Mouse (Mus musculus): Measurements from ENCODE around the gene Prdx1. TPM values are rescaled to one million over a fixed set of nuclear protein-coding genes. Genes with fewer than 3 reads are reported as not detected.

The Prdx1 gene
- polyA plus RNA-seq, 1 experiment = 99.5 TPM

DNA sequence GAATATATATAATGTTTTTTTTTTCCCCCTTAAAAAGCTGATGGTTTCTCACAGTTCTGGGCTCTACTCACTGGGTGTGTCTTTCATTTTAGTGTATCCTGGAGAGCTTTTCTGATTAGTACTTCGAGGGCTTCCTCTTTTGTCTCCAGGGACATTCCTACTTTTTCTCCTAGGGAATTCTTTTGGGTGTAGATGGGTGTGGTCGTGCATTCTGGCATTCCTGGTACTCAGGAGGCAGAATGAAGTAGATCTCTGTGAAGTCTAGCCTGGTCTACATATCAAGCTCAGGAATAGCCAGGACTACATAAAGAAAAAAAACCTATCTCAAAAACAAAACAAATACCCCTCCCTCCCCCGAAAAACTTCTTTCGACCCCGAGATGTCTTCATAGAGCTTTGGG lies 40.1 kb downstream of the Prdx1 start:
- TF ChIP-seq CTCF (IDR thresholded peaks at IDR 0.05; ENCODE audit: borderline replicate concordance, control insufficient read depth, extremely low read depth, insufficient read depth, low read length, poor library complexity) (no peak), POLR2A (IDR thresholded peaks at IDR 0.05; ENCODE audit: control insufficient read depth, extremely low read depth, insufficient read depth, low read length, poor library complexity) (no peak)
- Histone ChIP-seq H3K36me3 (ENCODE audit: control insufficient read depth, insufficient read depth, low read length) (no peaks in the 10 kb centered on the region), H3K4me3 (ENCODE audit: control insufficient read depth, insufficient read depth, low read length) (no peak overlapping the region), H3K27ac (ENCODE audit: control insufficient read depth, insufficient read depth, low read length) (no peak overlapping the region), H3K4me1 (replicated peaks; ENCODE audit: control insufficient read depth, insufficient read depth, low read length) (0 out of 2 replicates have a peak, but pooled peaks cover 5% of the 10 kb centered on the region), H3K27me3 (ENCODE audit: control insufficient read depth, insufficient read depth, low read length) (no peaks in the 10 kb centered on the region)
- DNase-seq = no peak
- 95% methylated on average over 5 of the region's 5 CpGs for WGBS

DNA sequence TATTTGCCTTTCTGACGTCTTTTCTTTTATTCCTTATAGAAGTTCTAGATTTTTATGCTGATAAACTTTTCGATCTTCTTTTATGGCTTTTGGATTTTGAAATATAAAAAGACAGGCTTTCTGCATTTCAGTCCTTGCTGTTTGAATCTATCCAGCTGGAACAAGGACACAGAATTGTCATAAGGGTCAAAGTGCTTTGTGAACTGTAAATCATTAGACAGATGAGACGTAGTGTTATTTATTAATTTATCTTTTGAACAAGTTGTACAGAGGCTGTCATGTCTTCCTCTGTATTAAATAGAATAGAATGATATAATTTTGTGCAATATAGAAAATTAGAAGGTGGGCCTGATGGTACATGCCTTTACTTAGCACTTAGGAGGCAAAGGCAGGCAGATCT lies 42.1 kb downstream of the Prdx1 start:
- no peak for DNase-seq
- no peak for TF ChIP-seq POLR2A (IDR thresholded peaks at IDR 0.05; ENCODE audit: control insufficient read depth, extremely low read depth, insufficient read depth, low read length, poor library complexity)
- no peak for TF ChIP-seq CTCF (IDR thresholded peaks at IDR 0.05; ENCODE audit: borderline replicate concordance, control insufficient read depth, extremely low read depth, insufficient read depth, low read length, poor library complexity)
- no peaks in the 10 kb centered on the region for H3K4me1 ChIP-seq (replicated peaks; ENCODE audit: control insufficient read depth, insufficient read depth, low read length)
- no peak overlapping the region for H3K27ac ChIP-seq (ENCODE audit: control insufficient read depth, insufficient read depth, low read length)
- no peak overlapping the region for H3K4me3 ChIP-seq (ENCODE audit: control insufficient read depth, insufficient read depth, low read length)
- no peaks in the 10 kb centered on the region for H3K27me3 ChIP-seq (ENCODE audit: control insufficient read depth, insufficient read depth, low read length)
- WGBS = 90% methylated on average over 3 of the region's 3 CpGs
- no peaks in the 10 kb centered on the region for H3K36me3 ChIP-seq (ENCODE audit: control insufficient read depth, insufficient read depth, low read length)

DNA sequence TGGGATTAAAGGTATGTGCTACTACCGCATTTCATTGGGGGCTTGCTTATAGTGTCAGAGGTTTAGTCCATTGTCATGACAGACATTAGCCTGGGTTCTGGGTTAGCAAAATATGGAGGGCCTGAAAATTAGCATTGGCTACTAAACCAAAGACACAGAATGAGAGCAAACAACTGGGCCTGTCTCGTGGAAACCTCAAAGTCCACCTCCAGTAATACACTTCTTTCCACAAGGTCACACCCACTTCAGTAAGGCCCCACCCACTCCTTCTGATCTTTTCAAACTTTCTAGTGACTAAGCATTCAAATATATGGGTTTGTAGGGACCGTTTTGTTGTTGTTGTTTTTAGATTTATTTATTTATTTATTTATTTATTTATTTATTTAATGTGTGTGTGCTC lies 44.2 kb downstream of the Prdx1 start:
- Histone ChIP-seq H3K36me3 (ENCODE audit: control insufficient read depth, insufficient read depth, low read length) (no peaks in the 10 kb centered on the region), H3K27me3 (ENCODE audit: control insufficient read depth, insufficient read depth, low read length) (no peaks in the 10 kb centered on the region), H3K4me3 (ENCODE audit: control insufficient read depth, insufficient read depth, low read length) (no peak overlapping the region), H3K4me1 (replicated peaks; ENCODE audit: control insufficient read depth, insufficient read depth, low read length) (no peaks in the 10 kb centered on the region), H3K27ac (ENCODE audit: control insufficient read depth, insufficient read depth, low read length) (no peak overlapping the region)
- TF ChIP-seq POLR2A (IDR thresholded peaks at IDR 0.05; ENCODE audit: control insufficient read depth, extremely low read depth, insufficient read depth, low read length, poor library complexity) = no peak
- TF ChIP-seq CTCF (IDR thresholded peaks at IDR 0.05; ENCODE audit: borderline replicate concordance, control insufficient read depth, extremely low read depth, insufficient read depth, low read length, poor library complexity) = no peak
- DNase-seq = no peak
- WGBS = 95% methylated on average over 3 of the region's 3 CpGs

DNA sequence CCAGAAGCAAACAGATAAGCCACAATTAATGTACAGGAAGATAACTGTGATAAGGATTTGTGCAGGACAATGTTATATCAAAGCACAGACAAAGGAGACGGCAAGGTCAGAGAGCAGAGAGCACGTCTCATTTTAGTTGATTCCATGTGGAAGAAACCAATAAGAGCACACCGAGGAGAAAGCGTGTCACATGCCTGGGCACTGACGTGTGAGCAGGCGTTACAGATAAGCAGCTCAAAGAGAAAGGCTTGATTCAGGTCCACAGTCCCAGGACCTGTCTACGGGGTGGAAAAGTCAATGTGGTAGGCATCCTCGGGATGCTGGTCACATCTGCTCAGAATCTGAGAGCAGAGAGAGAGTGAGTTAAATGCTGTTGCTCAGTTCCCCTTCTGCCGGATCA lies 45.7 kb downstream of the Prdx1 start:
- no peaks in the 10 kb centered on the region for H3K27me3 ChIP-seq (ENCODE audit: control insufficient read depth, insufficient read depth, low read length)
- no peak for DNase-seq
- TF ChIP-seq POLR2A (IDR thresholded peaks at IDR 0.05; ENCODE audit: control insufficient read depth, extremely low read depth, insufficient read depth, low read length, poor library complexity) (no peak), CTCF (IDR thresholded peaks at IDR 0.05; ENCODE audit: borderline replicate concordance, control insufficient read depth, extremely low read depth, insufficient read depth, low read length, poor library complexity) (no peak)
- H3K36me3 ChIP-seq (ENCODE audit: control insufficient read depth, insufficient read depth, low read length) = no peaks in the 10 kb centered on the region
- H3K4me3 ChIP-seq (ENCODE audit: control insufficient read depth, insufficient read depth, low read length) = no peak overlapping the region
- H3K27ac ChIP-seq (ENCODE audit: control insufficient read depth, insufficient read depth, low read length) = no peak overlapping the region
- peaks cover 3% of the 10 kb centered on the region; the same call in 1 of the 2 replicates for H3K4me1 ChIP-seq (replicated peaks; ENCODE audit: control insufficient read depth, insufficient read depth, low read length)
- 94% methylated on average over 9 of the region's 9 CpGs for WGBS

DNA sequence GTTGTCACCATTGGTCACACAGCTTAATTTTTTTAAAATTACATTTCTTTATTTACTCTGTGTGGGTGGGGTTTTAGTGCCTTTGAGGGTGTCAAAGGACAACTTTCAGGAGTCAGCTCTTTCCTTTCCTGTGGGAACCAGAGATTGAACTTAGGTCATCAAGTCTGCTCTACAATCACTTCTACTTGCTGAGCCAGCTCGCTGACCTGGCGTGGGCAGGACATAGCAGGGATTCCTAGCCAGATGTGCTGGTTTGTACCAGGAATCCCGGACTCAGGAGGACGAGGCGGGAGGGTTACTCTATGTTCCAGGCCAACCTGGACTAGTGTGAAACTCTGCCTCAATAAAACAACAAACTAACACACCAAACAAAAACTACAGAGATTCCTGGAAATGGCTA lies 47.0 kb downstream of the Prdx1 start:
- 95% methylated on average over 5 of the region's 5 CpGs for WGBS

DNA sequence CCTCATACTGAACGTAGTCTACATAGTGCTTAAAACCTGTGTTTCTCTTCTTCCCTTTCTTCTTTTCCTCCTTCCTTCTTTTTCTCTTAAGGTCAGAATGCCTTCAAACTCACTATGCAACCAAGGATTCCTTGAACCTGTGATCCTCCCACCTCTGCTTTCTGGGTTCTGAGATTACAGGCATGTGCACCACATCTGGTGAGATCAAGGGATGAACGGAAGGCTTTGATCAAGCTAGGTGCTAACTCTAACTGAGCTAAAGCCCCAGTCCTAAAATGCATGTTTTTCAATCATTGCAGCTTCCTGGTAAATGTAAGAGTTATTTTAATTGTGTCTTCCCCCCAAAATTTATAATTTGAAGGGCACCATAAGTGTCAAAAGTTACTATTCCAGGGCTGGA lies 49.7 kb downstream of the Prdx1 start:
- Histone ChIP-seq H3K4me3 (ENCODE audit: control insufficient read depth, insufficient read depth, low read length) (no peak overlapping the region), H3K27ac (ENCODE audit: control insufficient read depth, insufficient read depth, low read length) (no peak overlapping the region), H3K27me3 (ENCODE audit: control insufficient read depth, insufficient read depth, low read length) (no peaks in the 10 kb centered on the region), H3K36me3 (ENCODE audit: control insufficient read depth, insufficient read depth, low read length) (no peaks in the 10 kb centered on the region), H3K4me1 (replicated peaks; ENCODE audit: control insufficient read depth, insufficient read depth, low read length) (peaks cover 5% of the 10 kb centered on the region)
- DNase-seq = no peak
- 52% methylated on average over 2 of the region's 2 CpGs for WGBS
- no peak for TF ChIP-seq POLR2A (IDR thresholded peaks at IDR 0.05; ENCODE audit: control insufficient read depth, extremely low read depth, insufficient read depth, low read length, poor library complexity)
- TF ChIP-seq CTCF (IDR thresholded peaks at IDR 0.05; ENCODE audit: borderline replicate concordance, control insufficient read depth, extremely low read depth, insufficient read depth, low read length, poor library complexity) = no peak

More for the DNA sequence above, 47.0 kb downstream of the Prdx1 start:
- no peak overlapping the region for H3K4me3 ChIP-seq (ENCODE audit: control insufficient read depth, insufficient read depth, low read length)
- no peaks in the 10 kb centered on the region for H3K36me3 ChIP-seq (ENCODE audit: control insufficient read depth, insufficient read depth, low read length)
- no peak overlapping the region for H3K27ac ChIP-seq (ENCODE audit: control insufficient read depth, insufficient read depth, low read length)
- H3K4me1 ChIP-seq (replicated peaks; ENCODE audit: control insufficient read depth, insufficient read depth, low read length) = peaks cover 3% of the 10 kb centered on the region; the same call in 1 of the 2 replicates
- no peak for DNase-seq
- no peaks in the 10 kb centered on the region for H3K27me3 ChIP-seq (ENCODE audit: control insufficient read depth, insufficient read depth, low read length)
- TF ChIP-seq CTCF (IDR thresholded peaks at IDR 0.05; ENCODE audit: borderline replicate concordance, control insufficient read depth, extremely low read depth, insufficient read depth, low read length, poor library complexity) (no peak), POLR2A (IDR thresholded peaks at IDR 0.05; ENCODE audit: control insufficient read depth, extremely low read depth, insufficient read depth, low read length, poor library complexity) (no peak)

All from thymus, adult 2 months (tissue).